In genomic region chr1:91181261-91181660, GRCm38 (mm10) we compare ENCODE assay signal across 9 mouse cellular contexts. TPM values are rescaled to one million over a fixed set of nuclear protein-coding genes. Genes with fewer than 3 reads are reported as not detected.
DNase-seq lines count a peak whose midpoint lies in the region; ATAC-seq and TF ChIP-seq lines count a peak whose summit lies in the region.
"Had no signal": no experiment of that assay in that cellular context is flagged by ENCODE, and none has a peak within 500 bp of the region (broad histone marks: within the 10 kb centered on the region; RNA-seq: fewer than 3 reads in every experiment).

No protein-coding gene starts in this region.

- 0 out of 2 replicates have a peak overlapping the region, but pooled peaks have one; percentile 23 for H3K4me2 ChIP-seq in liver, embryonic 13.5 days
- no peak overlapping the region for H3K4me2 ChIP-seq in liver, embryonic 11.5 days
- H3K4me2 ChIP-seq in stomach, embryonic 14.5 days (replicated peaks; ENCODE audit: low read depth, low read length): peak overlapping the region; percentile 34; the same call in 1 of the 2 replicates

- H3K79me2 ChIP-seq in heart, adult 2 months (replicated peaks; ENCODE audit: control insufficient read depth, insufficient read depth, low read length): no peaks in the 10 kb centered on the region

- no peak for TF ChIP-seq CTCF in heart, adult 2 months (IDR thresholded peaks at IDR 0.05)

- intact Hi-C loops in heart, adult 2 months (cut with DNase I): no loop called here

- no peak for ATAC-seq in liver, embryonic 13.5 days (ENCODE audit: low read depth)
- no peak for ATAC-seq in liver, embryonic 11.5 days (replicated peaks; ENCODE audit: low FRiP score)
- ATAC-seq in stomach, embryonic 14.5 days (ENCODE audit: insufficient number of reproducible peaks, insufficient read depth, low FRiP score, low read depth): peak; percentile 65; the same call in 1 of the 2 replicates
- no peak for ATAC-seq in megakaryocyte-erythroid progenitor cell, adult 5-6 weeks (replicated peaks; ENCODE audit: low FRiP score, low TSS enrichment, poor library complexity, severe bottlenecking)

- DNase-seq in heart, adult 11 months: peak; percentile 88
- no peak for DNase-seq in heart, adult 2 months
- DNase-seq in liver, embryonic 13.5 days: no peak
- DNase-seq in liver, embryonic 11.5 days (ENCODE audit: low spot score): no peak
- peak; percentile 23 for DNase-seq in kidney, postnatal 10 days
- no peak for DNase-seq in cerebellum, adult 9-11 months

- no peaks in the 10 kb centered on the region for H3K36me3 ChIP-seq in heart, adult 2 months (ENCODE audit: control insufficient read depth, insufficient read depth, low read length)
- H3K36me3 ChIP-seq in liver, embryonic 13.5 days: no peaks in the 10 kb centered on the region
- 0 out of 2 replicates have a peak, but pooled peaks cover 2% of the 10 kb centered on the region for H3K36me3 ChIP-seq in liver, embryonic 11.5 days (ENCODE audit: control insufficient read depth, insufficient read depth, low read length)
- H3K36me3 ChIP-seq in stomach, embryonic 14.5 days (ENCODE audit: control insufficient read depth, insufficient read depth, low read length): no peaks in the 10 kb centered on the region
- H3K36me3 ChIP-seq: embryonic facial prominence, embryonic 12.5 days had no signal

- peaks cover 8% of the 10 kb centered on the region for H3K4me1 ChIP-seq in heart, adult 2 months (ENCODE audit: control insufficient read depth, insufficient read depth, low read length)
- H3K4me1 ChIP-seq in liver, embryonic 13.5 days (replicated peaks): peaks cover 14% of the 10 kb centered on the region
- peaks cover 9% of the 10 kb centered on the region; the same call in 1 of the 2 replicates for H3K4me1 ChIP-seq in liver, embryonic 11.5 days (replicated peaks; ENCODE audit: control insufficient read depth, insufficient read depth, low read length)
- H3K4me1 ChIP-seq in stomach, embryonic 14.5 days (ENCODE audit: control insufficient read depth, insufficient read depth, low read length): peaks cover 25% of the 10 kb centered on the region

- no peak for TF ChIP-seq EP300 in heart, adult 2 months (IDR thresholded peaks at IDR 0.05; ENCODE audit: insufficient read depth, low read depth, low read length)

- 0 out of 2 replicates have a peak, but pooled peaks cover 1% of the 10 kb centered on the region for H3K27me3 ChIP-seq in heart, adult 2 months (ENCODE audit: control insufficient read depth, insufficient read depth, low read length)
- peaks cover 25% of the 10 kb centered on the region for H3K27me3 ChIP-seq in liver, embryonic 13.5 days
- H3K27me3 ChIP-seq in liver, embryonic 11.5 days (replicated peaks; ENCODE audit: control insufficient read depth, insufficient read depth, low read length): peaks cover 16% of the 10 kb centered on the region
- no peaks in the 10 kb centered on the region for H3K27me3 ChIP-seq in stomach, embryonic 14.5 days (ENCODE audit: control insufficient read depth, insufficient read depth, low read length)

- H3K4me3 ChIP-seq in heart, adult 2 months: no peak overlapping the region
- H3K4me3 ChIP-seq in liver, embryonic 13.5 days (replicated peaks): no peak overlapping the region
- H3K4me3 ChIP-seq in liver, embryonic 11.5 days (ENCODE audit: low read depth, low read length): no peak overlapping the region
- H3K4me3 ChIP-seq in stomach, embryonic 14.5 days (ENCODE audit: low read depth, low read length): no peak overlapping the region
- H3K4me3 ChIP-seq: embryonic facial prominence, embryonic 12.5 days had no signal

- no peak overlapping the region; the same call in 1 of the 2 replicates for H3K27ac ChIP-seq in heart, adult 2 months
- H3K27ac ChIP-seq in liver, embryonic 13.5 days: no peak overlapping the region
- no peak overlapping the region for H3K27ac ChIP-seq in liver, embryonic 11.5 days (ENCODE audit: low read depth, low read length)
- no peak overlapping the region for H3K27ac ChIP-seq in stomach, embryonic 14.5 days (ENCODE audit: low read length)
- H3K27ac ChIP-seq: embryonic facial prominence, embryonic 12.5 days had no signal

- TF ChIP-seq POLR2A in heart, adult 2 months (IDR thresholded peaks at IDR 0.05; ENCODE audit: insufficient read depth, low read depth, low read length): no peak

- WGBS in heart, adult 2 months: 57% methylated on average over 5 of the region's 5 CpGs
- 60% methylated on average over 5 of the region's 5 CpGs for WGBS in liver, embryonic 13.5 days (ENCODE audit: insufficient replicate concordance)
- 68% methylated on average over 5 of the region's 5 CpGs for WGBS in liver, embryonic 11.5 days
- WGBS in stomach, embryonic 14.5 days: 12% methylated on average over 5 of the region's 5 CpGs

- no peak overlapping the region for H3K9ac ChIP-seq in heart, adult 2 months (ENCODE audit: low read depth, low read length)
- H3K9ac ChIP-seq in liver, embryonic 13.5 days: no peak overlapping the region
- no peak overlapping the region for H3K9ac ChIP-seq in liver, embryonic 11.5 days (ENCODE audit: low read depth, low read length)
- H3K9ac ChIP-seq in stomach, embryonic 14.5 days (replicated peaks; ENCODE audit: low read depth, low read length): no peak overlapping the region
- H3K9ac ChIP-seq: embryonic facial prominence, embryonic 12.5 days had no signal

- no peaks in the 10 kb centered on the region for H3K9me3 ChIP-seq in liver, embryonic 13.5 days (replicated peaks)
- H3K9me3 ChIP-seq in liver, embryonic 11.5 days (ENCODE audit: control insufficient read depth, low read length): peaks cover 2% of the 10 kb centered on the region; the same call in 1 of the 2 replicates
- no peaks in the 10 kb centered on the region for H3K9me3 ChIP-seq in stomach, embryonic 14.5 days (ENCODE audit: control insufficient read depth, low read depth, low read length)
- H3K9me3 ChIP-seq: embryonic facial prominence, embryonic 12.5 days had no signal

RNA-seq across cellular contexts. Expression of gene Ramp1, which starts 1.6 kb away (rescaled TPM):
- total RNA-seq in heart, adult 2 months (2021): 1 to 10 TPM; 4.5 to 5.8 TPM
- 9.2 and 20.2 TPM in 2 replicates for polyA plus RNA-seq in heart, adult 2 months (2012; rRNA removed)
- 4.1 and 5.3 TPM in 2 replicates for polyA plus RNA-seq in liver, embryonic 13.5 days (2015; fragmentation: Nextera tagmentation; extraction: Ambion mirVana)
- polyA plus RNA-seq in liver, embryonic 11.5 days (2014; fragmentation: Nextera tagmentation; extraction: Ambion mirVana): 3.5 and 4.0 TPM in 2 replicates
- 4.2 and 4.6 TPM in 2 replicates for polyA plus RNA-seq in stomach, embryonic 14.5 days (2014; fragmentation: Nextera tagmentation; extraction: Ambion mirVana)
- total RNA-seq in megakaryocyte-erythroid progenitor cell, adult 5-6 weeks (2014; fragmentation: Nextera tagmentation): 18.7 and 24.7 TPM in 2 replicates
- 28.4 and 48.3 TPM in 2 replicates for total RNA-seq in megakaryocyte-erythroid progenitor cell, adult 5-6 weeks (2017)

RNA-seq across cellular contexts. Expression of gene Rbm44, which starts 36.4 kb away (rescaled TPM):
- not detected for total RNA-seq in heart, adult 2 months (2021)
- polyA plus RNA-seq in heart, adult 2 months (2012; rRNA removed): not detected in 2 replicates
- polyA plus RNA-seq in liver, embryonic 13.5 days (2015; fragmentation: Nextera tagmentation; extraction: Ambion mirVana): 1.2 and 1.8 TPM in 2 replicates
- 2.4 TPM in 2 replicates for polyA plus RNA-seq in liver, embryonic 11.5 days (2014; fragmentation: Nextera tagmentation; extraction: Ambion mirVana)
- polyA plus RNA-seq in stomach, embryonic 14.5 days (2014; fragmentation: Nextera tagmentation; extraction: Ambion mirVana): 0.38 and 0.46 TPM in 2 replicates
- 3.8 and 9.0 TPM in 2 replicates for total RNA-seq in megakaryocyte-erythroid progenitor cell, adult 5-6 weeks (2014; fragmentation: Nextera tagmentation)
- 5.6 and 11.7 TPM in 2 replicates for total RNA-seq in megakaryocyte-erythroid progenitor cell, adult 5-6 weeks (2017)

Comparison
In these comparisons a context has a peak if more than half of its experiments do, and no peak if none do; other contexts are left out.
1. DNase-seq: peak in heart, adult 11 months (single experiment) and kidney, postnatal 10 days (single experiment); none in heart, adult 2 months (0 of 2), liver, embryonic 13.5 days (single experiment), liver, embryonic 11.5 days (single experiment) and cerebellum, adult 9-11 months (single experiment).